Mouse (Mus musculus) thymus, postnatal 36 days (tissue): ENCODE measurements at regions not wholly inside any gene's neighbourhood (a gene's known extent, or its start where the extent isn't known, plus 50 kb on each side); places are given as distances from the start of the nearest gene placed in this dataset.
"Not testable (repeated sequence)": the region's sequence is repeated elsewhere in the genome, so short reads cannot be mapped to it uniquely, and the experiment has no call there.

Source experiments
- DNase-seq, 2 experiments: peaks; one replicate each; pipeline ENCODE4 v3.0.0; 2022; ENCODE audit warnings: mixed read lengths in 2 of 2

GRCm38 (mm10) chr10:118605156-118605821, 164.4 kb downstream of the Ifng start:
- DNase-seq, result no peak

GRCm38 (mm10) chr10:118607418-118607817, 166.6 kb downstream of the Ifng start:
- DNase-seq, result no peak

- DNase-seq, result no peak
Observed at GRCm38 (mm10) chr10:118608376-118609145, 167.7 kb downstream of the Ifng start.

GRCm38 (mm10) chr10:118609157-118609556, 168.3 kb downstream of the Ifng start:
- DNase-seq, result no peak

GRCm38 (mm10) chr10:118610868-118611461, 170.1 kb downstream of the Ifng start:
- no peak for DNase-seq

GRCm38 (mm10) chr10:118612091-118612490, 171.2 kb downstream of the Ifng start:
- no peak for DNase-seq

GRCm38 (mm10) chr10:118613056-118613695, 172.3 kb downstream of the Ifng start:
- no peak for DNase-seq

GRCm38 (mm10) chr10:118614251-118614865, 173.5 kb downstream of the Ifng start:
- no peak for DNase-seq

GRCm38 (mm10) chr10:118615131-118616020, 174.5 kb downstream of the Ifng start:
- DNase-seq, result no peak

- DNase-seq, result no peak
Observed at GRCm38 (mm10) chr10:118616031-118616615, 175.3 kb downstream of the Ifng start.

GRCm38 (mm10) chr10:118617291-118618044, 176.6 kb downstream of the Ifng start:
- DNase-seq, result no peak

- DNase-seq, result not testable (repeated sequence)
Observed at GRCm38 (mm10) chr10:118618251-118618650, 177.4 kb downstream of the Ifng start.

- DNase-seq, result no peak
Observed at GRCm38 (mm10) chr10:118618766-118619600, 178.1 kb downstream of the Ifng start.

- no peak for DNase-seq
Observed at GRCm38 (mm10) chr10:118619601-118620000, 178.8 kb downstream of the Ifng start.

GRCm38 (mm10) chr10:118620611-118621010, 179.8 kb downstream of the Ifng start:
- no peak for DNase-seq

GRCm38 (mm10) chr10:118621546-118621945, 180.7 kb downstream of the Ifng start:
- DNase-seq, result no peak

- no peak for DNase-seq
Observed at GRCm38 (mm10) chr10:118622131-118622530, 181.3 kb downstream of the Ifng start.

- no peak for DNase-seq
Observed at GRCm38 (mm10) chr10:118622916-118623315, 182.1 kb downstream of the Ifng start.

GRCm38 (mm10) chr10:118624368-118624767, 183.5 kb downstream of the Ifng start:
- no peak for DNase-seq

- no peak for DNase-seq
Observed at GRCm38 (mm10) chr10:118628000-118628399, 187.2 kb downstream of the Ifng start.
